Mouse (Mus musculus) liver, embryonic 12.5 days (tissue): ENCODE results near the gene Mbd3l1. TPM values are rescaled to one million over a fixed set of nuclear protein-coding genes. Genes with fewer than 3 reads are reported as not detected.

ENCODE experiments used
- ATAC-seq: fragments of 200-750 bp; cut with Nextera tagmentation; 2 replicates; pipeline ENCODE4 v1.8.0; 2017; ENCODE audit warnings: moderate number of reproducible peaks, mild to moderate bottlenecking, moderate library complexity
- H3K27ac ChIP-seq: fragments of 300-500 bp; sonication (generic); 2 replicates; pipeline ENCODE4 v1.5.1; 2016; ENCODE audit warnings: mild to moderate bottlenecking
- H3K27me3 ChIP-seq: fragments of 300-500 bp; sonication (generic); replicated peaks from 2 replicates; pipeline ENCODE4 v1.6.1; 2016; ENCODE audit warnings: mild to moderate bottlenecking, moderate library complexity
- H3K36me3 ChIP-seq: fragments of 300-500 bp; sonication (generic); 2 replicates; pipeline ENCODE4 v1.6.1; 2016; ENCODE audit warnings: mild to moderate bottlenecking, moderate library complexity
- H3K4me1 ChIP-seq: fragments of 300-500 bp; sonication (generic); 2 replicates; pipeline ENCODE4 v1.6.1; 2016
- H3K4me2 ChIP-seq: fragments of 300-500 bp; sonication (generic); 2 replicates; pipeline ENCODE4 v1.6.1; 2016; ENCODE audit warnings: mild to moderate bottlenecking, moderate library complexity
- H3K4me3 ChIP-seq: fragments of 300-500 bp; sonication (generic); 2 replicates; pipeline ENCODE4 v1.5.1; 2016; ENCODE audit warnings: mild to moderate bottlenecking, moderate library complexity
- H3K9ac ChIP-seq: fragments of 300-500 bp; sonication (generic); 2 replicates; pipeline ENCODE4 v1.6.1; 2016; ENCODE audit warnings: mild to moderate bottlenecking, moderate library complexity
- H3K9me3 ChIP-seq: fragments of 300-500 bp; sonication (generic); replicated peaks from 2 replicates; pipeline ENCODE4 v1.6.1; 2016; ENCODE audit warnings: mild to moderate bottlenecking, moderate library complexity
- WGBS: fragments of 180-500 bp; shearing (Covaris S2); methylation state at CpG from one replicate; pipeline ENCODE4 v1.1.7; 2016; ENCODE audit not compliant: insufficient replicate concordance; 5-methylcytosine and 5-hydroxymethylcytosine counted together
- microRNA-seq: library from miRNA; unstranded; fragments of <30 nt; microRNA quantifications from one replicate; pipeline ENCODE4, GENCODE M21; 2017
- polyA plus RNA-seq: library from polyadenylated mRNA; unstranded; fragments of >200 nt; fragmentation: Nextera tagmentation; extraction: Ambion mirVana; gene quantifications from 2 replicates; pipeline ENCODE4 v1.2.1, GENCODE M21; 2016

Gene Mbd3l1
- polyA plus RNA-seq = not detected in 2 replicates

GRCm38 (mm10) chr9:18478168-18478567 lies at the start of gene Mbd3l1, which contains the start of gene Zfp558:
Gene Mbd3l1 (plus strand): TSS chr9:18478359.
Gene Zfp558 (minus strand): TSS chr9:18478268.
- Histone ChIP-seq H3K27me3 (no peaks in the 10 kb centered on the region), H3K27ac (no peak within 1 kb of the TSS), H3K9ac (no peak within 1 kb of the TSS), H3K9me3 (no peaks in the 10 kb centered on the region), H3K4me1 (peaks cover 2% of the 10 kb centered on the region; the same call in 1 of the 2 replicates), H3K4me3 (no peak within 1 kb of the TSS), H3K36me3 (no peaks in the 10 kb centered on the region), H3K4me2 (no peak within 1 kb of the TSS)
- no peak for ATAC-seq
- 64% methylated on average over 3 of the region's 3 CpGs for WGBS

- Histone ChIP-seq H3K36me3 (no peaks in the 10 kb centered on the region), H3K4me2 (no peak within 1 kb of the TSS), H3K27me3 (no peaks in the 10 kb centered on the region), H3K4me1 (no peaks in the 10 kb centered on the region), H3K9ac (no peak within 1 kb of the TSS), H3K9me3 (no peaks in the 10 kb centered on the region), H3K27ac (no peak within 1 kb of the TSS), H3K4me3 (no peak within 1 kb of the TSS)
- ATAC-seq = no peak
Measured at GRCm38 (mm10) chr9:18430354-18430753, 47.8 kb upstream of the Mbd3l1 start, which contains the start of gene Mbd3l2. Gene Mbd3l2 (plus strand): TSS chr9:18430654.

GRCm38 (mm10) chr9:18431687-18432086 lies 46.5 kb upstream of the Mbd3l1 start:
- 68% methylated on average over 10 of the region's 10 CpGs for WGBS
- ATAC-seq = no peak
- Histone ChIP-seq H3K4me3 (no peak overlapping the region), H3K9ac (no peak overlapping the region), H3K27me3 (no peaks in the 10 kb centered on the region), H3K36me3 (no peaks in the 10 kb centered on the region), H3K4me2 (no peak overlapping the region), H3K9me3 (no peaks in the 10 kb centered on the region), H3K27ac (no peak overlapping the region), H3K4me1 (no peaks in the 10 kb centered on the region)

GRCm38 (mm10) chr9:18456520-18456919 lies 21.6 kb upstream of the Mbd3l1 start:
- no peaks in the 10 kb centered on the region for H3K9me3 ChIP-seq
- no peaks in the 10 kb centered on the region for H3K27me3 ChIP-seq
- no peak for ATAC-seq
- peaks cover 7% of the 10 kb centered on the region for H3K36me3 ChIP-seq
- H3K4me1 ChIP-seq = no peaks in the 10 kb centered on the region
- no peak overlapping the region for H3K9ac ChIP-seq
- H3K27ac ChIP-seq = no peak overlapping the region
- no peak overlapping the region for H3K4me3 ChIP-seq
- no peak overlapping the region for H3K4me2 ChIP-seq
- WGBS = 74% methylated on average over 4 of the region's 4 CpGs

GRCm38 (mm10) chr9:18467350-18467749 lies 10.8 kb upstream of the Mbd3l1 start:
- Histone ChIP-seq H3K27me3 (no peaks in the 10 kb centered on the region), H3K27ac (no peak overlapping the region), H3K4me3 (no peak overlapping the region), H3K9me3 (no peaks in the 10 kb centered on the region), H3K36me3 (0 out of 2 replicates have a peak, but pooled peaks cover 3% of the 10 kb centered on the region), H3K4me2 (no peak overlapping the region), H3K9ac (no peak overlapping the region), H3K4me1 (no peaks in the 10 kb centered on the region)
- 57% methylated on average over 3 of the region's 3 CpGs for WGBS
- ATAC-seq = no peak

- Histone ChIP-seq H3K4me1 (peaks cover 4% of the 10 kb centered on the region; the same call in 1 of the 2 replicates), H3K36me3 (0 out of 2 replicates have a peak, but pooled peaks cover 3% of the 10 kb centered on the region), H3K9ac (no peak overlapping the region), H3K27me3 (no peaks in the 10 kb centered on the region), H3K4me2 (no peak overlapping the region), H3K4me3 (no peak overlapping the region), H3K27ac (no peak overlapping the region), H3K9me3 (no peaks in the 10 kb centered on the region)
- 64% methylated on average over 3 of the region's 3 CpGs for WGBS
- ATAC-seq = no peak
Measured at GRCm38 (mm10) chr9:18468005-18468404, 10.2 kb upstream of the Mbd3l1 start.

- Histone ChIP-seq H3K4me2 (peak overlapping the region; percentile 75), H3K9ac (peak overlapping the region; percentile 52), H3K27me3 (no peaks in the 10 kb centered on the region), H3K36me3 (no peaks in the 10 kb centered on the region), H3K27ac (peak overlapping the region; percentile 58), H3K4me1 (peaks cover 8% of the 10 kb centered on the region; the same call in 1 of the 2 replicates), H3K9me3 (no peaks in the 10 kb centered on the region), H3K4me3 (peak overlapping the region; percentile 60)
- ATAC-seq = peak; percentile 92
- 3% methylated on average over 39 of the region's 39 CpGs for WGBS
Measured at GRCm38 (mm10) chr9:18473324-18474128, 4.6 kb upstream of the Mbd3l1 start.

- Histone ChIP-seq H3K9ac (no peak overlapping the region), H3K4me1 (no peaks in the 10 kb centered on the region), H3K27me3 (no peaks in the 10 kb centered on the region), H3K9me3 (no peaks in the 10 kb centered on the region), H3K4me3 (no peak overlapping the region), H3K27ac (no peak overlapping the region), H3K4me2 (no peak overlapping the region), H3K36me3 (no peaks in the 10 kb centered on the region)
- WGBS = 33% methylated on average over 2 of the region's 2 CpGs
- ATAC-seq = no peak
Measured at GRCm38 (mm10) chr9:18508098-18508497, 29.9 kb downstream of the Mbd3l1 start.

Small RNA genes lying within 50 kb of the gene (microRNA-seq; reads per million reads assigned to microRNA genes)
- gene Gm22854 = not detected

Other genes with a start within 250 kb of the Mbd3l1 start
- 71.5 and 74.8 TPM in 2 replicates for gene Chordc1, start 186.2 kb upstream of the Mbd3l1 start, polyA plus RNA-seq
- gene Naalad2, start 75.4 kb upstream of the Mbd3l1 start, polyA plus RNA-seq = 0.50 and 0.78 TPM in 2 replicates
- not detected in 2 replicates for gene Ubtfl1, start 73.9 kb upstream of the Mbd3l1 start, polyA plus RNA-seq
- gene Mbd3l2, start 47.7 kb upstream of the Mbd3l1 start, polyA plus RNA-seq = not detected in 2 replicates
- gene Zfp558, start 91 bp upstream of the Mbd3l1 start, polyA plus RNA-seq = 0.97 and 1.8 TPM in 2 replicates
- gene Muc16, start 196.2 kb downstream of the Mbd3l1 start, polyA plus RNA-seq = 0.37 and 0.39 TPM in 2 replicates